Mouse (Mus musculus) embryonic fibroblast, embryonic 13.5 days (primary cell): ENCODE measurements at regions not wholly inside any gene's neighbourhood (a gene's known extent, or its start where the extent isn't known, plus 50 kb on each side); places are given as distances from the start of the nearest gene placed in this dataset.

Experiments
- CTCF ChIP-seq: IDR thresholded peaks from 2 replicates; pipeline ENCODE4 v1.5.1; 2011; ENCODE audit warnings: mild to moderate bottlenecking, control low read depth, low read length, moderate library complexity, borderline replicate concordance; ENCODE audit not compliant: insufficient read depth
- POLR2A ChIP-seq: IDR thresholded peaks from 2 replicates; pipeline ENCODE4 v1.6.1; 2011; ENCODE audit warnings: low read depth, mild to moderate bottlenecking, control low read depth, low read length, moderate library complexity

GRCm38 (mm10) chr13:101895686-101896085 lies 127.7 kb upstream of the Pik3r1 start:
- TF ChIP-seq POLR2A (no peak), CTCF (no peak)
